Mouse (Mus musculus) CH12.LX (cell line): ENCODE measurements around the gene Zfp408. TPM values are rescaled to one million over a fixed set of nuclear protein-coding genes. Genes with fewer than 3 reads are reported as not detected.

Experiments
- DNase-seq: peaks from one replicate; pipeline ENCODE4 v3.0.0-alpha.2; 2013; ENCODE audit errors: extremely low read depth
- H3K27ac ChIP-seq: 2 replicates; pipeline ENCODE4 v1.5.1; 2012; ENCODE audit warnings: low read depth, mild to moderate bottlenecking, control low read depth, moderate library complexity; ENCODE audit not compliant: insufficient read depth
- H3K27me3 ChIP-seq: replicated peaks from 2 replicates; pipeline ENCODE3; 2012; ENCODE audit warnings: inconsistent platforms
- H3K36me3 ChIP-seq, 2 experiments: replicated peaks in 1 of 2; 2 replicates each; pipeline versions ENCODE3 to v1.6.1; 2012; ENCODE audit warnings: inconsistent platforms in 1 of 2, low read length in 1 of 2, mild to moderate bottlenecking in 1 of 2, mixed read lengths in 1 of 2, moderate library complexity in 1 of 2; ENCODE audit not compliant: control insufficient read depth in 1 of 2, insufficient read depth in 1 of 2
- H3K4me1 ChIP-seq, 2 experiments: 2 replicates each; pipeline ENCODE4 v1.6.1; 2012; ENCODE audit warnings: inconsistent platforms in 1 of 2, moderate library complexity in 1 of 2; ENCODE audit not compliant: insufficient read depth in 2 of 2, control insufficient read depth in 1 of 2
- H3K4me2 ChIP-seq: 2 replicates; pipeline ENCODE4 v1.6.1; 2012; ENCODE audit warnings: low read depth, mild to moderate bottlenecking, control low read depth; ENCODE audit not compliant: poor library complexity, insufficient read depth, severe bottlenecking
- H3K4me3 ChIP-seq, 3 experiments: fragments of 150-350 bp in 1 of 3; sonication (generic) in 1 of 3; replicated peaks in 1 of 3; 2 replicates each; pipeline versions ENCODE3 to v1.5.1; 2011 to 2012; ENCODE audit warnings: low read depth in 2 of 3, low read length in 2 of 3, mild to moderate bottlenecking in 2 of 3, moderate library complexity in 2 of 3, control low read depth in 1 of 3, improper control_type of control experiment in 1 of 3, inconsistent platforms in 1 of 3, mixed read lengths in 1 of 3; ENCODE audit not compliant: poor library complexity in 1 of 3
- H3K79me2 ChIP-seq: replicated peaks from 2 replicates; pipeline ENCODE4 v1.6.1; 2012; ENCODE audit warnings: mild to moderate bottlenecking, moderate library complexity; ENCODE audit not compliant: control insufficient read depth, poor library complexity, insufficient read depth, severe bottlenecking; ENCODE audit errors: extremely low read depth
- H3K9ac ChIP-seq: 2 replicates; pipeline ENCODE4 v1.6.1; 2012; ENCODE audit warnings: low read depth, mild to moderate bottlenecking, control low read depth, moderate library complexity; ENCODE audit not compliant: insufficient read depth
- H3K9me3 ChIP-seq: replicated peaks from 2 replicates; pipeline ENCODE3; 2012; ENCODE audit warnings: low read length, inconsistent platforms, mixed read lengths
- CHD2 ChIP-seq: IDR thresholded peaks from 2 replicates; pipeline ENCODE4 v1.6.1; 2011; ENCODE audit warnings: low read length, improper control_type of control experiment
- CTCF ChIP-seq, 2 experiments: IDR thresholded peaks in 1 of 2; conservative IDR thresholded peaks in 1 of 2; 2 replicates each; pipeline ENCODE4 v1.5.1; 2011 to 2012; ENCODE audit warnings: low read depth in 2 of 2, low read length in 2 of 2, improper control_type of control experiment in 1 of 2, inconsistent platforms in 1 of 2, mild to moderate bottlenecking in 1 of 2, moderate library complexity in 1 of 2
- E2F4 ChIP-seq: IDR thresholded peaks from 2 replicates; pipeline ENCODE4 v1.6.1; 2011; ENCODE audit warnings: low read depth, low read length, improper control_type of control experiment; ENCODE audit not compliant: insufficient replicate concordance
- ELF1 ChIP-seq: IDR thresholded peaks from 2 replicates; pipeline ENCODE4 v1.6.1; 2014; ENCODE audit warnings: low read depth, mild to moderate bottlenecking, inconsistent platforms, low read length, improper control_type of control experiment
- EP300 ChIP-seq: IDR thresholded peaks from 2 replicates; pipeline ENCODE4 v1.6.1; 2011; ENCODE audit warnings: low read length, improper control_type of control experiment
- KAT2A ChIP-seq: IDR thresholded peaks from 2 replicates; pipeline ENCODE4 v1.6.1; 2012; ENCODE audit warnings: low read length, improper control_type of control experiment, inconsistent platforms; ENCODE audit not compliant: insufficient replicate concordance
- NELFE ChIP-seq: IDR thresholded peaks from 2 replicates; pipeline ENCODE4 v1.6.1; 2011; ENCODE audit warnings: low read depth, low read length, improper control_type of control experiment
- PAX5 ChIP-seq: IDR thresholded peaks from 2 replicates; pipeline ENCODE4 v1.6.1; 2012; ENCODE audit warnings: low read length, inconsistent platforms, mixed read lengths
- POLR2A ChIP-seq: IDR thresholded peaks from 2 replicates; pipeline ENCODE4 v1.6.1; 2011; ENCODE audit warnings: low read depth, mild to moderate bottlenecking, improper control_type of control experiment, low read length
- TBP ChIP-seq: conservative IDR thresholded peaks from 2 replicates; pipeline ENCODE4 v1.6.1; 2011; ENCODE audit warnings: low read depth, low read length, improper control_type of control experiment
- TCF12 ChIP-seq: IDR thresholded peaks from 2 replicates; pipeline ENCODE4 v1.6.1; 2014; ENCODE audit warnings: low read depth, mild to moderate bottlenecking, inconsistent platforms, low read length, improper control_type of control experiment
- UBTF ChIP-seq: IDR thresholded peaks from 2 replicates; pipeline ENCODE4 v1.6.1; 2012; ENCODE audit warnings: low read depth, mild to moderate bottlenecking, inconsistent platforms, low read length, improper control_type of control experiment, moderate library complexity
- USF1 ChIP-seq: IDR thresholded peaks from 2 replicates; pipeline ENCODE4 v1.6.1; 2014; ENCODE audit warnings: low read depth, mild to moderate bottlenecking, inconsistent platforms, low read length, improper control_type of control experiment
- ZMIZ1 ChIP-seq: IDR thresholded peaks from 2 replicates; pipeline ENCODE4 v1.6.1; 2012; ENCODE audit warnings: low read depth, mild to moderate bottlenecking, inconsistent platforms, low read length, improper control_type of control experiment
- ZNF384 ChIP-seq: IDR thresholded peaks from 2 replicates; pipeline ENCODE4 v1.6.1; 2012; ENCODE audit warnings: low read depth, low read length, improper control_type of control experiment, inconsistent platforms
- dilution Hi-C: fragments of 300-500 bp; cut with MboI; formaldehyde crosslinking; loops from 2 replicates; pipeline ENCODE4 v1.14.3; 2020; ENCODE audit warnings: low sequenced_read_pairs; ENCODE audit not compliant: extremely low pct_unique_long_range_greater_than_20kb, extremely low pct_ligation_motif_present
- in situ Hi-C: fragments of 300-500 bp; cut with MboI; formaldehyde crosslinking; loops from 3 replicates; pipeline ENCODE4 v1.14.3; 2019; ENCODE audit warnings: low sequenced_read_pairs, low pct_ligation_motif_present, low pct_unique_long_range_greater_than_20kb, mixed read lengths
- polyA plus RNA-seq: library from polyadenylated mRNA; unstranded; fragments of >175 nt; gene quantifications from 2 replicates; pipeline ENCODE4 v1.2.1, GENCODE M21; 2012; ENCODE audit warnings: low read depth; ENCODE audit not compliant: insufficient read length
- total RNA-seq, 2 experiments: library from RNA; depleted of rRNA; stranded (reverse); fragments of 300-350 nt in 1 of 2; fragments of >200 nt in 1 of 2; gene quantifications; 2 replicates each; pipeline ENCODE4 v1.2.3; 2012 to 2014

The Zfp408 gene
- total and polyA plus RNA-seq, 3 experiments, result 8.1 to 16.0 (median 9.2) TPM

DNA sequence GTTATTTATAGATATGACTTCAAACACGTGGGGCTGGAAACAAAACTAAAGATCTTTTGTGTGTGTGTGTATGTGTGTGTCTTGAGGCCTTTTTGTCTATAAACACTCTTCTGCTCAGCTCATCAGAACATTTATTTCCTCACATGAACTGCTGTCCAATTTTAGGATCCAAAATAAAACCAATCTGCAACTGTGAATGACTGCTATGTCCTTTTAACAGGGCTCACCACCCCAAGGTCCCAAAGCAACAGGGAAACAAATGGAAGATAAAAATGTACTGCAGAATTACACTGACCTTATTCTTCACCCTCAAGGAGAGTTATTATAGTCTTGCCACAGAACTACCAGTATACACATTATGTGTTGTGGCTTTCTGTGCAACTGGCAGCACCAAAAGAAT, 49.6 kb upstream of the Zfp408 start:
- Histone ChIP-seq H3K4me3 (no peak overlapping the region), H3K36me3 (peaks cover 5 to 13% of the 10 kb centered on the region in 2 experiments), H3K9ac (no peak overlapping the region), H3K27ac (no peak overlapping the region), H3K9me3 (no peaks in the 10 kb centered on the region), H3K4me2 (no peak overlapping the region), H3K79me2 (no peaks in the 10 kb centered on the region), H3K4me1 (no peaks in the 10 kb centered on the region), H3K27me3 (no peaks in the 10 kb centered on the region)
- no peak for DNase-seq
- in situ Hi-C loops (no loop called here), dilution Hi-C loops (no loop called here)
- TF ChIP-seq CTCF (conservative IDR thresholded peaks at IDR 0.05 in 1 of 2, IDR thresholded peaks at IDR 0.05 in 1 of 2; ENCODE audit: low read depth in 2 of 2, low read length in 2 of 2) (no peak), TBP (no peak), ZMIZ1 (no peak), PAX5 (no peak)

DNA sequence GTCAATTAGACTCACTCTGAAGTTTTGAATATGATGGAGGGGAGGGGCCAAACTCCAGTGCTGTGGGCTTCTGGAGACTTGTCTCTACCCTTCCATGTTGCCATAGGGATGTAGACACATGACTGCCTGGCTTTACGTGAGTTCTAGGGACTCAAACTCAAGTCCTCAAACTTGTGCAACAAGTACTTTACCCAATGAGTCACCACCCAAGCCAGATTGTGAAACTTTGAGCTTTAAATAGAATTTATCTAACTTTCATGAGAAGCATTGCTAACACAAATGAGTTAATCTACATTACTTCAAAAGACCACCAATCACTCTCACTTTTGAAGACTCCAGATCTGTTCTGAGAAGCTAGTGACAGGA, 46.6 kb upstream of the Zfp408 start:
- no peak for TF ChIP-seq USF1
- no peak for TF ChIP-seq UBTF
- no peak for TF ChIP-seq KAT2A
- no peak for TF ChIP-seq E2F4
- TF ChIP-seq ZNF384, result no peak
- TF ChIP-seq NELFE, result no peak
- TF ChIP-seq, all 38 proteins: peak for 0
- H3K4me3 ChIP-seq, result no peak overlapping the region

GRCm38 (mm10) chr2:91695436-91696224, 46.0 kb upstream of the Zfp408 start:
- no peaks in the 10 kb centered on the region for H3K4me1 ChIP-seq
- no peak overlapping the region for H3K4me2 ChIP-seq
- H3K36me3 ChIP-seq, result peaks cover 9 to 32% of the 10 kb centered on the region in 2 experiments
- TF ChIP-seq CHD2, result no peak
- no peak for TF ChIP-seq TBP
- no peak for TF ChIP-seq ELF1
- no peak for TF ChIP-seq EP300
- TF ChIP-seq POLR2A, result no peak
- TF ChIP-seq KAT2A, result no peak
- no peak for TF ChIP-seq TCF12
- no peaks in the 10 kb centered on the region for H3K79me2 ChIP-seq
- H3K9me3 ChIP-seq, result no peaks in the 10 kb centered on the region
- dilution Hi-C loops (no loop called here), in situ Hi-C loops (no loop called here)
- DNase-seq, result no peak
- H3K9ac ChIP-seq, result no peak overlapping the region
- H3K4me3 ChIP-seq, result no peak overlapping the region
- H3K27me3 ChIP-seq, result no peaks in the 10 kb centered on the region
- no peak overlapping the region for H3K27ac ChIP-seq

More for the DNA sequence above, 46.6 kb upstream of the Zfp408 start:
- in situ Hi-C loops, result no loop called here
- Histone ChIP-seq H3K4me1 (no peaks in the 10 kb centered on the region), H3K4me2 (no peak overlapping the region), H3K9ac (no peak overlapping the region), H3K9me3 (no peaks in the 10 kb centered on the region), H3K27ac (no peak overlapping the region), H3K36me3 (peaks cover 8 to 29% of the 10 kb centered on the region in 2 experiments), H3K27me3 (no peaks in the 10 kb centered on the region), H3K79me2 (no peaks in the 10 kb centered on the region)
- no peak for DNase-seq
- dilution Hi-C loops, result no loop called here
